Mouse (Mus musculus) erythroblast, embryonic 14.5 days (primary cell): ENCODE data around the gene Sly. TPM values are rescaled to one million over a fixed set of nuclear protein-coding genes. Genes with fewer than 3 reads are reported as not detected.
"Not testable (repeated sequence)": the region's sequence is repeated elsewhere in the genome, so short reads cannot be mapped to it uniquely, and the experiment has no call there.

Source experiments
- H3K27me3 ChIP-seq: 2 replicates; pipeline ENCODE4 v1.6.1; 2012; ENCODE audit warnings: inconsistent platforms; ENCODE audit not compliant: control insufficient read depth
- H3K36me3 ChIP-seq: 2 replicates; pipeline ENCODE4 v1.6.1; 2012; ENCODE audit warnings: mild to moderate bottlenecking, inconsistent platforms; ENCODE audit not compliant: control insufficient read depth
- H3K4me1 ChIP-seq: 2 replicates; pipeline ENCODE4 v1.6.1; 2012; ENCODE audit warnings: inconsistent platforms; ENCODE audit not compliant: control insufficient read depth
- H3K4me3 ChIP-seq: replicated peaks from 2 replicates; pipeline ENCODE3; 2012; ENCODE audit warnings: moderate library complexity, mild to moderate bottlenecking, inconsistent platforms
- H3K9me3 ChIP-seq: 2 replicates; pipeline ENCODE4 v1.6.1; 2012; ENCODE audit warnings: low read length, inconsistent platforms, mixed read lengths; ENCODE audit not compliant: control insufficient read depth
- polyA plus RNA-seq: library from polyadenylated mRNA; stranded (reverse); fragments of >175 nt; gene quantifications from 2 replicates; pipeline ENCODE4 v1.2.3, GENCODE M21; 2012

Gene Sly
- not detected in 2 replicates for polyA plus RNA-seq

DNA sequence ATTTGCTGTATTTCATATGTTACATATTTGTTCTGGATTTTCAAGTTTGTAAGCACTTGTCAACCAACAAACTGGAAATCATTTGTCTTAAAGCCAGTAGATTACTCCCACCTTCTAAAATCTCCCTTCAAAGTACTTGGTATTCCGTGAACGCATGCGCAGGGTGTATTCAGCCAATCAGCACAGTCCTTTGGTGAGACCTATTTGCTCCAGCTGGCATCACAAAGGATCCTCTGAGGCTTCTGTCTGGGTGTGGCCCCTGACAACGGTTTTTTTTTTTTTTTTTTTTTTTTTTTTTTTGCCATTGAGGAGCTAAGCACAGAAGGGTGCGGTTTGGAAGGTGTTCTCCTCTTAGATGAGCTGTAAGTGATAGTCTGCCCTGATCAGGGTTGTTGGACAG, at the start of gene Sly:
Gene Sly (plus strand): TSS at position 301 of the 400 bp plus-strand sequence.
- not testable (repeated sequence) for H3K4me1 ChIP-seq, H3K36me3 ChIP-seq, H3K4me3 ChIP-seq, H3K27me3 ChIP-seq, H3K9me3 ChIP-seq
